Mouse (Mus musculus) myocyte (in vitro differentiated cells): ENCODE measurements around the gene Tnfsf8. TPM values are rescaled to one million over a fixed set of nuclear protein-coding genes. Genes with fewer than 3 reads are reported as not detected.

Experiments used
- H3K27me3 ChIP-seq: one replicate; pipeline ENCODE4 v1.6.1; 2011; ENCODE audit not compliant: control insufficient read depth, insufficient read depth, insufficient read length
- H3K36me3 ChIP-seq: one replicate; pipeline ENCODE4 v1.6.1; 2011; ENCODE audit not compliant: control insufficient read depth, insufficient read depth
- H3K4me2 ChIP-seq: one replicate; pipeline ENCODE4 v1.6.1; 2011; ENCODE audit warnings: low read depth, control low read depth
- H3K4me3 ChIP-seq: one replicate; pipeline ENCODE4 v1.5.1; 2011; ENCODE audit warnings: mild to moderate bottlenecking, control low read depth, moderate library complexity
- H3K79me2 ChIP-seq: one replicate; pipeline ENCODE4 v1.6.1; 2011; ENCODE audit not compliant: control insufficient read depth, insufficient read depth
- H3ac ChIP-seq: one replicate; pipeline ENCODE4 v1.6.1; 2011; ENCODE audit not compliant: control insufficient read depth, insufficient read length
- CEBPB ChIP-seq: IDR thresholded peaks from 2 replicates; pipeline ENCODE4 v1.6.1; 2011; ENCODE audit warnings: mild to moderate bottlenecking, moderate library complexity; ENCODE audit not compliant: poor library complexity, insufficient read depth, severe bottlenecking
- E2F4 ChIP-seq: IDR thresholded peaks from one replicate; pipeline ENCODE4 v1.6.1; 2011; ENCODE audit warnings: mild to moderate bottlenecking, control low read depth, moderate library complexity; ENCODE audit not compliant: insufficient read depth
- MAX ChIP-seq: IDR thresholded peaks from one replicate; pipeline ENCODE4 v1.6.1; 2011; ENCODE audit warnings: low read depth, mild to moderate bottlenecking, control low read depth
- MYOD1 ChIP-seq, 3 experiments: IDR thresholded peaks; one replicate each; pipeline ENCODE4 v1.6.1; 2011; ENCODE audit warnings: control low read depth in 2 of 3, low read depth in 2 of 3, mild to moderate bottlenecking in 2 of 3, moderate library complexity in 1 of 3; ENCODE audit not compliant: insufficient read length in 2 of 3, control insufficient read depth in 1 of 3
- MYOG ChIP-seq, 3 experiments: IDR thresholded peaks; one replicate each; pipeline ENCODE4 v1.6.1; 2011; ENCODE audit warnings: control low read depth in 2 of 3, low read depth in 2 of 3, mild to moderate bottlenecking in 2 of 3; ENCODE audit not compliant: insufficient read length in 2 of 3, control insufficient read depth in 1 of 3, insufficient read depth in 1 of 3
- POLR2A ChIP-seq: IDR thresholded peaks from one replicate; pipeline ENCODE4 v1.6.1; 2011; ENCODE audit warnings: low read depth, mild to moderate bottlenecking, control low read depth, moderate library complexity; ENCODE audit not compliant: insufficient read length
- POLR2AphosphoS2 ChIP-seq: IDR thresholded peaks from one replicate; pipeline ENCODE4 v1.6.1; 2011; ENCODE audit warnings: low read depth, control low read depth; ENCODE audit not compliant: insufficient read length
- REST ChIP-seq: IDR thresholded peaks from one replicate; pipeline ENCODE4 v1.6.1; 2011; ENCODE audit warnings: mild to moderate bottlenecking, control low read depth, moderate library complexity; ENCODE audit not compliant: insufficient read depth, insufficient read length
- SRF ChIP-seq: IDR thresholded peaks from one replicate; pipeline ENCODE4 v1.6.1; 2011; ENCODE audit warnings: low read depth; ENCODE audit not compliant: control insufficient read depth, insufficient read length
- TCF12 ChIP-seq: IDR thresholded peaks from one replicate; pipeline ENCODE4 v1.6.1; 2011; ENCODE audit warnings: mild to moderate bottlenecking, control low read depth; ENCODE audit not compliant: poor library complexity, insufficient read depth, severe bottlenecking
- TCF3 ChIP-seq: IDR thresholded peaks from one replicate; pipeline ENCODE4 v1.6.1; 2011; ENCODE audit warnings: low read depth, control low read depth; ENCODE audit not compliant: insufficient read length
- USF1 ChIP-seq: IDR thresholded peaks from one replicate; pipeline ENCODE4 v1.6.1; 2011; ENCODE audit warnings: low read depth, mild to moderate bottlenecking, control low read depth, moderate library complexity
- polyA plus RNA-seq: library from polyadenylated mRNA; unstranded; fragments of >200 nt; fragmentation: generic; extraction: Trizol; gene quantifications from one replicate; pipeline ENCODE4 v1.2.1, GENCODE M21; 2012; ENCODE audit warnings: missing spikeins

The Tnfsf8 gene
- polyA plus RNA-seq, 1 experiment, result 0.02 TPM

- Histone ChIP-seq H3K36me3 (no peaks in the 10 kb centered on the region), H3K27me3 (no peaks in the 10 kb centered on the region), H3K4me2 (no peak overlapping the region), H3K4me3 (no peak overlapping the region), H3K79me2 (no peaks in the 10 kb centered on the region), H3ac (no peak overlapping the region)
- no peak for TF ChIP-seq TCF3
- TF ChIP-seq MYOD1 (IDR thresholded peaks at IDR 0.05; ENCODE audit: control insufficient read depth in 1 of 3, insufficient read length in 2 of 3, low read depth in 2 of 3), result no peak
- TF ChIP-seq SRF, result no peak
- TF ChIP-seq REST, result no peak
Measured at GRCm38 (mm10) chr4:63783826-63784225, 77.3 kb downstream of the Tnfsf8 start.

GRCm38 (mm10) chr4:63782970-63783613 is 78.1 kb downstream of the Tnfsf8 start:
- Histone ChIP-seq H3K4me2 (no peak overlapping the region), H3ac (no peak overlapping the region), H3K79me2 (no peaks in the 10 kb centered on the region), H3K36me3 (no peaks in the 10 kb centered on the region), H3K4me3 (no peak overlapping the region), H3K27me3 (no peaks in the 10 kb centered on the region)
- no peak for TF ChIP-seq REST
- TF ChIP-seq CEBPB, result no peak
- TF ChIP-seq SRF, result no peak
- no peak for TF ChIP-seq POLR2AphosphoS2
- no peak for TF ChIP-seq TCF3
- TF ChIP-seq MYOG (IDR thresholded peaks at IDR 0.05; ENCODE audit: control insufficient read depth in 1 of 3, insufficient read depth in 1 of 3, insufficient read length in 2 of 3, low read depth in 2 of 3), result no peak
- TF ChIP-seq POLR2A, result no peak
- no peak for TF ChIP-seq MAX
- TF ChIP-seq MYOD1 (IDR thresholded peaks at IDR 0.05; ENCODE audit: control insufficient read depth in 1 of 3, insufficient read length in 2 of 3, low read depth in 2 of 3), result no peak
- no peak for TF ChIP-seq USF1
- TF ChIP-seq TCF12, result no peak
- TF ChIP-seq E2F4, result no peak

Other genes starting within 250 kb of the Tnfsf8 start
- gene Tex48, start 238.9 kb downstream of the Tnfsf8 start, polyA plus RNA-seq, result not detected
- gene Gm11214, start 198.0 kb downstream of the Tnfsf8 start, polyA plus RNA-seq, result not detected
- 0.29 TPM for gene Tnfsf15, start 116.2 kb downstream of the Tnfsf8 start, polyA plus RNA-seq
- gene Tnc, start 185.7 kb upstream of the Tnfsf8 start, polyA plus RNA-seq, result 183 TPM